Mouse (Mus musculus) hindbrain, embryonic 14.5 days (tissue): ENCODE data around the gene Ankrd44. TPM values are rescaled to one million over a fixed set of nuclear protein-coding genes. Genes with fewer than 3 reads are reported as not detected.
A peak's percentile ranks its signal among the peaks of the same experiment; 100 is the strongest.

ENCODE experiments used
- ATAC-seq: fragments of 200-750 bp; cut with Nextera tagmentation; 2 replicates; pipeline ENCODE4 v1.8.0; 2017; ENCODE audit warnings: moderate number of reproducible peaks, mild to moderate bottlenecking, moderate TSS enrichment, moderate library complexity; ENCODE audit not compliant: low FRiP score
- DNase-seq: peaks from one replicate; pipeline ENCODE4 v3.0.0-alpha.2; 2015; ENCODE audit warnings: low spot score
- H3K27ac ChIP-seq: fragments of 300-500 bp; sonication (generic); 2 replicates; pipeline ENCODE4 v1.5.1; 2014; ENCODE audit warnings: mild to moderate bottlenecking, moderate library complexity
- H3K27me3 ChIP-seq: fragments of 300-500 bp; sonication (generic); 2 replicates; pipeline ENCODE4 v1.6.1; 2014; ENCODE audit warnings: mild to moderate bottlenecking, low read length, mixed read lengths; ENCODE audit not compliant: control insufficient read depth, insufficient read depth
- H3K36me3 ChIP-seq: fragments of 300-500 bp; sonication (generic); replicated peaks from 2 replicates; pipeline ENCODE4 v1.6.1; 2014; ENCODE audit not compliant: control insufficient read depth, insufficient read depth
- H3K4me1 ChIP-seq: fragments of 300-500 bp; sonication (generic); replicated peaks from 2 replicates; pipeline ENCODE4 v1.6.1; 2014; ENCODE audit warnings: antibody characterized with exemption, low read length, mixed read lengths; ENCODE audit not compliant: control insufficient read depth, insufficient read depth
- H3K4me2 ChIP-seq: fragments of 300-500 bp; sonication (generic); replicated peaks from 2 replicates; pipeline ENCODE4 v1.6.1; 2014; ENCODE audit warnings: mild to moderate bottlenecking, moderate library complexity
- H3K4me3 ChIP-seq: fragments of 300-500 bp; sonication (generic); replicated peaks from 2 replicates; pipeline ENCODE4 v1.5.1; 2014; ENCODE audit warnings: mild to moderate bottlenecking, low read length
- H3K9ac ChIP-seq: fragments of 300-500 bp; sonication (generic); 2 replicates; pipeline ENCODE4 v1.6.1; 2014
- H3K9me3 ChIP-seq: fragments of 300-500 bp; sonication (generic); 2 replicates; pipeline ENCODE4 v1.6.1; 2016; ENCODE audit warnings: low read length; ENCODE audit not compliant: control insufficient read depth
- WGBS: fragments of 180-500 bp; shearing (Covaris S2); extraction: QIAGEN DNeasy Blood & Tissue Kit; methylation state at CpG from one replicate; pipeline ENCODE4 v1.1.7; 2014; 5-methylcytosine and 5-hydroxymethylcytosine counted together
- polyA plus RNA-seq: library from polyadenylated mRNA; unstranded; fragments of >200 nt; fragmentation: Nextera tagmentation; extraction: Ambion mirVana; gene quantifications from 2 replicates; pipeline ENCODE4 v1.2.1, GENCODE M21; 2014

Ankrd44 gene
- polyA plus RNA-seq, 1 experiment from 2014 or later, result 30.0 TPM

GRCm38 (mm10) chr1:54944648-54945047, 18.5 kb upstream of the Ankrd44 start:
- no peak for ATAC-seq
- no peaks in the 10 kb centered on the region for H3K9me3 ChIP-seq
- DNase-seq, result no peak
- no peaks in the 10 kb centered on the region for H3K27me3 ChIP-seq
- WGBS, result 88% methylated on average over 3 of the region's 3 CpGs
- no peak overlapping the region for H3K27ac ChIP-seq
- H3K36me3 ChIP-seq, result no peaks in the 10 kb centered on the region
- no peak overlapping the region for H3K4me2 ChIP-seq
- no peak overlapping the region for H3K9ac ChIP-seq
- H3K4me1 ChIP-seq, result no peaks in the 10 kb centered on the region
- no peak overlapping the region for H3K4me3 ChIP-seq

GRCm38 (mm10) chr1:54935466-54935865, 9.3 kb upstream of the Ankrd44 start:
- WGBS, result 85% methylated on average over 3 of the region's 3 CpGs
- H3K4me2 ChIP-seq, result no peak overlapping the region
- no peaks in the 10 kb centered on the region for H3K27me3 ChIP-seq
- no peak for DNase-seq
- H3K27ac ChIP-seq, result no peak overlapping the region
- ATAC-seq, result no peak
- no peaks in the 10 kb centered on the region for H3K9me3 ChIP-seq
- no peak overlapping the region for H3K9ac ChIP-seq
- no peaks in the 10 kb centered on the region for H3K36me3 ChIP-seq
- H3K4me1 ChIP-seq, result no peaks in the 10 kb centered on the region
- no peak overlapping the region for H3K4me3 ChIP-seq

GRCm38 (mm10) chr1:54934911-54935310, 8.7 kb upstream of the Ankrd44 start:
- Histone ChIP-seq H3K9ac (no peak overlapping the region), H3K9me3 (no peaks in the 10 kb centered on the region), H3K4me2 (no peak overlapping the region), H3K36me3 (no peaks in the 10 kb centered on the region), H3K27me3 (no peaks in the 10 kb centered on the region), H3K27ac (no peak overlapping the region), H3K4me3 (no peak overlapping the region), H3K4me1 (no peaks in the 10 kb centered on the region)
- DNase-seq (no peak), ATAC-seq (no peak)
- WGBS, result 65% methylated on average over 2 of the region's 2 CpGs

- H3K4me1 ChIP-seq, result no peaks in the 10 kb centered on the region
- WGBS, result 90% methylated on average over 5 of the region's 5 CpGs
- ATAC-seq, result no peak
These were observed 7.5 kb upstream of the Ankrd44 start for GRCm38 (mm10) chr1:54933646-54934045.

GRCm38 (mm10) chr1:54932456-54933115, 6.4 kb upstream of the Ankrd44 start:
- Histone ChIP-seq H3K9ac (no peak overlapping the region), H3K4me3 (no peak overlapping the region), H3K27me3 (no peaks in the 10 kb centered on the region), H3K36me3 (no peaks in the 10 kb centered on the region), H3K9me3 (no peaks in the 10 kb centered on the region), H3K27ac (no peak overlapping the region), H3K4me1 (no peaks in the 10 kb centered on the region), H3K4me2 (no peak overlapping the region)
- no peak for DNase-seq
- WGBS, result 84% methylated on average over 1 of the region's 1 CpGs
- no peak for ATAC-seq

More at GRCm38 (mm10) chr1:54933646-54934045, 7.5 kb upstream of the Ankrd44 start:
- H3K36me3 ChIP-seq, result no peaks in the 10 kb centered on the region
- no peak overlapping the region for H3K4me3 ChIP-seq
- no peak for DNase-seq
- no peaks in the 10 kb centered on the region for H3K27me3 ChIP-seq
- no peak overlapping the region for H3K27ac ChIP-seq
- no peak overlapping the region for H3K9ac ChIP-seq
- H3K4me2 ChIP-seq, result no peak overlapping the region
- H3K9me3 ChIP-seq, result no peaks in the 10 kb centered on the region

GRCm38 (mm10) chr1:54931231-54931630, 5.0 kb upstream of the Ankrd44 start:
- no peaks in the 10 kb centered on the region for H3K27me3 ChIP-seq
- H3K36me3 ChIP-seq, result no peaks in the 10 kb centered on the region
- no peak overlapping the region for H3K4me3 ChIP-seq
- DNase-seq, result no peak
- H3K9ac ChIP-seq, result no peak overlapping the region
- 83% methylated on average over 5 of the region's 5 CpGs for WGBS
- no peak for ATAC-seq
- H3K4me2 ChIP-seq, result no peak overlapping the region
- H3K4me1 ChIP-seq, result no peaks in the 10 kb centered on the region
- no peaks in the 10 kb centered on the region for H3K9me3 ChIP-seq
- no peak overlapping the region for H3K27ac ChIP-seq

- 68% methylated on average over 8 of the region's 8 CpGs for WGBS
- Histone ChIP-seq H3K4me2 (no peak overlapping the region), H3K4me1 (no peaks in the 10 kb centered on the region), H3K9ac (no peak overlapping the region), H3K27ac (no peak overlapping the region), H3K27me3 (no peaks in the 10 kb centered on the region), H3K4me3 (no peak overlapping the region), H3K36me3 (no peaks in the 10 kb centered on the region), H3K9me3 (no peaks in the 10 kb centered on the region)
- DNase-seq (no peak), ATAC-seq (no peak)
These were observed 4.5 kb upstream of the Ankrd44 start for GRCm38 (mm10) chr1:54930670-54931200.

GRCm38 (mm10) chr1:54925451-54925934, 694 bp downstream of the Ankrd44 start:
- WGBS, result under 1% methylated on average over 22 of the region's 30 CpGs
- Histone ChIP-seq H3K36me3 (no peaks in the 10 kb centered on the region), H3K27me3 (no peaks in the 10 kb centered on the region), H3K4me1 (peaks cover 9% of the 10 kb centered on the region; the same call in 1 of the 2 replicates), H3K4me3 (peak overlapping the region; percentile 81), H3K4me2 (peak overlapping the region; percentile 74), H3K9me3 (no peaks in the 10 kb centered on the region), H3K27ac (peak overlapping the region; percentile 93), H3K9ac (peak overlapping the region; percentile 92)
- ATAC-seq, result no peak; the same call in 1 of the 2 replicates
- DNase-seq, result peak; percentile 39

GRCm38 (mm10) chr1:54924760-54925159, 1.4 kb downstream of the Ankrd44 start:
- Histone ChIP-seq H3K9ac (peak overlapping the region; percentile 92), H3K4me2 (peak overlapping the region; percentile 74), H3K4me1 (peaks cover 9% of the 10 kb centered on the region; the same call in 1 of the 2 replicates), H3K27ac (peak overlapping the region; percentile 93; the same call in 1 of the 2 replicates), H3K27me3 (no peaks in the 10 kb centered on the region), H3K36me3 (no peaks in the 10 kb centered on the region), H3K4me3 (peak overlapping the region; percentile 81), H3K9me3 (no peaks in the 10 kb centered on the region)
- WGBS, result 61% methylated on average over 7 of the region's 7 CpGs
- DNase-seq (no peak), ATAC-seq (no peak)
